Mouse (Mus musculus) embryonic facial prominence, embryonic 14.5 days (tissue): Measurements from ENCODE around the gene Dpy19l2. TPM values are rescaled to one million over a fixed set of nuclear protein-coding genes. Genes with fewer than 3 reads are reported as not detected.

Experiments
- ATAC-seq: fragments of 200-750 bp; cut with Nextera tagmentation; 2 replicates; pipeline ENCODE4 v1.8.0; 2017; ENCODE audit warnings: low read depth, moderate number of reproducible peaks, moderate TSS enrichment
- DNase-seq: peaks from one replicate; pipeline ENCODE4 v3.0.0-alpha.2; 2015; ENCODE audit warnings: low spot score
- H3K27ac ChIP-seq: fragments of 300-500 bp; sonication (generic); replicated peaks from 2 replicates; pipeline ENCODE4 v1.5.1; 2014; ENCODE audit warnings: low read depth, mild to moderate bottlenecking, low read length, moderate library complexity
- H3K27me3 ChIP-seq: fragments of 300-500 bp; sonication (generic); replicated peaks from 2 replicates; pipeline ENCODE4 v1.6.1; 2014; ENCODE audit warnings: low read length; ENCODE audit not compliant: control insufficient read depth, insufficient read depth
- H3K36me3 ChIP-seq: fragments of 300-500 bp; sonication (generic); 2 replicates; pipeline ENCODE4 v1.6.1; 2014; ENCODE audit warnings: low read length, mixed read lengths; ENCODE audit not compliant: control insufficient read depth, insufficient read depth
- H3K4me1 ChIP-seq: fragments of 300-500 bp; sonication (generic); 2 replicates; pipeline ENCODE4 v1.6.1; 2014; ENCODE audit warnings: antibody characterized with exemption, low read length; ENCODE audit not compliant: control insufficient read depth, insufficient read depth
- H3K4me2 ChIP-seq: fragments of 300-500 bp; sonication (generic); 2 replicates; pipeline ENCODE4 v1.6.1; 2014; ENCODE audit warnings: low read depth, mild to moderate bottlenecking, low read length, moderate library complexity, mixed read lengths
- H3K4me3 ChIP-seq: fragments of 300-500 bp; sonication (generic); 2 replicates; pipeline ENCODE4 v1.5.1; 2014; ENCODE audit warnings: low read depth, mild to moderate bottlenecking, low read length
- H3K9ac ChIP-seq: fragments of 300-500 bp; sonication (generic); 2 replicates; pipeline ENCODE4 v1.6.1; 2014; ENCODE audit warnings: low read depth, mild to moderate bottlenecking, low read length, moderate library complexity, mixed read lengths
- H3K9me3 ChIP-seq: fragments of 300-500 bp; sonication (generic); 2 replicates; pipeline ENCODE4 v1.6.1; 2016; ENCODE audit warnings: low read length; ENCODE audit not compliant: control insufficient read depth
- WGBS: fragments of 180-500 bp; shearing (Covaris S2); extraction: QIAGEN DNeasy Blood & Tissue Kit; methylation state at CpG from one replicate; pipeline ENCODE4 v1.1.7; 2014; 5-methylcytosine and 5-hydroxymethylcytosine counted together
- polyA plus RNA-seq: library from polyadenylated mRNA; unstranded; fragments of >200 nt; fragmentation: Nextera tagmentation; extraction: Ambion mirVana; gene quantifications from 2 replicates; pipeline ENCODE4 v1.2.1, GENCODE M21; 2014

Dpy19l2 gene
- polyA plus RNA-seq, 1 experiment from 2014 or later, result 0.38 TPM

DNA sequence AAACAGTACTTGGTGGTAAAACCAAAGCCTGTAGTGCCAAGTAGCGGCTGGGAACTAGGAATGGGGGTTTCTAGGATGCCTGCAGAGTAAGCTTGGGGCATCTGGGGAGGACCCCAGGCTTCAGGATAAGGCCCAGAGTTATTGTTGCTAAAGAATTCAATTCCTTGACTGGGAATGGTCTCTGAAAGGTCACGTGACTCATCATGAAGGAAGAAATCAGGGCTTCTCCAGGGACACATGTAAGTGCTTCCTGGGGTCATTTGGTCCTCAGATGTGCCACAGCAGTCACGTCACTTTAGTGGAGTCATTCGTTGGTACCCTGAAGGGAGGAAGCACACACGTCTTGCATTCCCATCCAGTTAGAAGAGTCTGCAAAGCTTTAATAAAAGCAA is 182.0 kb downstream of the Dpy19l2 start:
- DNase-seq (no peak), ATAC-seq (no peak)
- H3K4me2 ChIP-seq, result no peak overlapping the region
- H3K27me3 ChIP-seq, result no peaks in the 10 kb centered on the region
- no peak overlapping the region for H3K9ac ChIP-seq
- H3K27ac ChIP-seq, result no peak overlapping the region
- WGBS, result 61% methylated on average over 5 of the region's 5 CpGs
- no peaks in the 10 kb centered on the region for H3K36me3 ChIP-seq
- H3K4me3 ChIP-seq, result no peak overlapping the region
- no peaks in the 10 kb centered on the region for H3K4me1 ChIP-seq
- H3K9me3 ChIP-seq, result no peaks in the 10 kb centered on the region

DNA sequence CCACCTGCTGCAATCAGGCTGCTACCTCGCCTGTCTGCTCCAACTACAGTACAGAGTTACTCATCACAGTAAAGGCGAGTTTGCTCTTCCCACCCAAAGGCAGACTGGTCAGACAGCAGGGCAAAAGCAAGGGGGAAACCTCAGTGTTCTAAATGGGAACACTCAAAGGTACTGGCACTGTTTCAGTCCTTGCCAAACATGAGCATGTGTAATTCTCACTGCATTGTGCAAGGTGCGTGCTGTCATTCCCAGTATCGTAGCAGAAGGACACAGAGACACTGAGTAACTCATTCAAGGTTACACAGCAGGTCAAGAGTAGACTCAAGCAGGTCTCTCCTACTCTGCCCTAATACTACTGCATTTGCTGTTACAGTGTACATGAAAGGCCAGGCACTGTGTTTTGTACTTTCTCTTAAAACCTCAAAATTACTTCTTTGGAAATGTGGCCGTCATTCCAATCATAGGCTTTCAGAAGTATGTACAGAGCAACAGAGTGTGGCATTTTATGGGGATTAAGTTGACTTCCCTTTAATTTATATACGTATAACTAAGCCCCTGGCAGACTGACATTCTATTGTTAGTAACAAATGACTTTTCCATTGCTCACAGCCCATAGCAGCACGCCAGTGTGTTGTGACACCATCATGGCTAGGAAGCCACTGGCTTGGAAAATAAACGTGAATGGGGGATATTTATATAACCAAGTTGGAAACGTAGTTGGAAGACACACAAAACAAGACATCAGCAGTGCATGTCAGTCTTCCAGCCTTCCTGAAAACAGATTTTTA is 182.6 kb downstream of the Dpy19l2 start:
- Histone ChIP-seq H3K4me3 (no peak overlapping the region), H3K36me3 (no peaks in the 10 kb centered on the region), H3K9ac (no peak overlapping the region), H3K27ac (no peak overlapping the region), H3K27me3 (no peaks in the 10 kb centered on the region), H3K4me2 (no peak overlapping the region), H3K4me1 (no peaks in the 10 kb centered on the region), H3K9me3 (no peaks in the 10 kb centered on the region)
- 66% methylated on average over 9 of the region's 9 CpGs for WGBS
- DNase-seq (peak; percentile 48), ATAC-seq (no peak)

DNA sequence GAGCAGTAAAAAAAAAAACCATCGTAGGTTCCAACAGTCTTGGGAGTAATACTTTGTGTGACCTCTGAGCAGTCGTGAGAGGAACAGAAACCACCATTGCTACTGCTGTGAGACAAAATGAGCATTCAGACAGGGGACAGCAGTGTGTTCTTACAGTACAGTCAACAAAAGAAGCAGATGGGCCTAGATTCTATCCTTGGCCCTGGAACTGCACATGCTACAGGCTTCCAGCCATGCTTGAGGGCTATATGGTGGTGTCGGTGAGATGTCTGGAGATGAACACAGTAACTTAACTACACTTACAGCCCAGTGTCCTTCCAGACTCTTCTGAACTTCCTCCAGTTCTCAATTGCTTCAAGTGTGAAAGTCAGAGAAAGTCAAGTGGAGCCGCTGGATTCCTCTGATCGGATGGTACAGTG is 184.0 kb downstream of the Dpy19l2 start:
- ATAC-seq (no peak), DNase-seq (no peak)
- WGBS, result 88% methylated on average over 5 of the region's 5 CpGs
- no peak overlapping the region for H3K4me3 ChIP-seq
- H3K9me3 ChIP-seq, result no peaks in the 10 kb centered on the region
- no peaks in the 10 kb centered on the region for H3K4me1 ChIP-seq
- no peak overlapping the region for H3K4me2 ChIP-seq
- H3K9ac ChIP-seq, result no peak overlapping the region
- H3K27ac ChIP-seq, result no peak overlapping the region
- no peaks in the 10 kb centered on the region for H3K27me3 ChIP-seq
- H3K36me3 ChIP-seq, result no peaks in the 10 kb centered on the region

DNA sequence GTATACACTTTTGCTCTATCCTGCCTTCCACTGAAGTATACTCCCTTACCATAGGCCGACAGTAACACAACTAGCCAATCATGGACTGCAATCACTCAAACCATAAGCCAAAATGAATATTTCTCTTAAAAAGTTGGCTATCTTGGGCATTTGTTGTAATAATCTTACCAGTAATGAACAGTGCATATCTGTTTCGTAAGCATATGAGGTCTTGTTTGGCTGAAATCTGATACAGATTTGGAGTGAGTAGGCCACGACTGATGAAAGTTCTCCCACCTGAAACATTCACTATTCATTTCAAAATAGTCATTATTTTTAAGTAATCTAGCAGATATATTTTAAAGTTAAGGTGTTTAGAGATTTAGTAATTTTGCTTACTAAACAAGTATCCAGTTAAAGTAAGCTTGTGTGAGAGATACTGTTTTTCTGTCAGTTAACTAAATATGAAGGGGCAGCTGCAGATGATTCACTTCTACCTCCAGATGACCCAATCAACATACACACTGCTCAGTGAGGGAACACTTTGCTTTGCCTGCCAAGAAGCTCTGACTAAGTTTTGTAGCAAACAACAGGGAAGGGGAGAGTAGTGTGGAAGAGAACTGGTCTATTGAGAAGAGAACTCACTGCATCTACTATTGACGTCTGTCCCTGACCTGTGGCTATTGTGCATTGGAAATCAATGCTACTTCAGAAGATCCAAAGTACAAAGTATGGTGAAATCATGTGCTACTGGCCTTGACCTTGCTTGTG is 184.5 kb downstream of the Dpy19l2 start:
- no peak overlapping the region for H3K4me3 ChIP-seq
- 84% methylated on average over 4 of the region's 4 CpGs for WGBS
- H3K4me2 ChIP-seq, result no peak overlapping the region
- DNase-seq, result no peak
- no peaks in the 10 kb centered on the region for H3K4me1 ChIP-seq
- no peaks in the 10 kb centered on the region for H3K36me3 ChIP-seq
- no peaks in the 10 kb centered on the region for H3K9me3 ChIP-seq
- no peak overlapping the region for H3K27ac ChIP-seq
- H3K9ac ChIP-seq, result no peak overlapping the region
- ATAC-seq, result no peak
- no peaks in the 10 kb centered on the region for H3K27me3 ChIP-seq

DNA sequence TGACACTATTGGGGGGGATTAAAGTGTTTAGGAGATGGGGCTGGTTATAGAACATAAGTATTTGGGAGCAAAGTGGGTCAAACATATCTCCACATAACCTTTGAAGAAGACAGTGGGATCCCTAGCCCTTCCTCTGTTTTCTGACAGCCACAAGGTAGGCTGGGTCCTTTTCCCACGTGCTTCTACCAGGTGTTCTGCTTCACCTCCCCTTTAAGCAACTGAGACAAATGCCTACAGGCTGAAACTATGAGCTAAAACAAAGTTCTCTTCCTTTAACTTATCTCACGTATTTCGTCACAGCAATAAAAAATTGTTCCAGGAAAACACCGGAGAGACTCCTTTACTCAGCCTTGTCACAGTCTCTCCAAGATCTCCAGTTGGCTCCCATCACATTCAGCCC is 187.2 kb downstream of the Dpy19l2 start:
- no peak overlapping the region for H3K9ac ChIP-seq
- 83% methylated on average over 4 of the region's 4 CpGs for WGBS
- DNase-seq (no peak), ATAC-seq (no peak)
- no peaks in the 10 kb centered on the region for H3K27me3 ChIP-seq
- no peak overlapping the region for H3K4me3 ChIP-seq
- no peaks in the 10 kb centered on the region for H3K4me1 ChIP-seq
- H3K4me2 ChIP-seq, result no peak overlapping the region
- no peaks in the 10 kb centered on the region for H3K9me3 ChIP-seq
- no peak overlapping the region for H3K27ac ChIP-seq
- no peaks in the 10 kb centered on the region for H3K36me3 ChIP-seq

Other genes with a start within 250 kb of the Dpy19l2 start
- 19.2 and 20.2 TPM in 2 replicates for gene Dpy19l1, start 193.2 kb downstream of the Dpy19l2 start, polyA plus RNA-seq
- gene Cypt4, start 71.1 kb downstream of the Dpy19l2 start, polyA plus RNA-seq, result not detected in 2 replicates
- 0.30 and 0.40 TPM in 2 replicates for gene Tbx20, start 78.0 kb upstream of the Dpy19l2 start, polyA plus RNA-seq